Mouse (Mus musculus) erythroblast, adult 5-6 weeks (primary cell): ENCODE measurements around the gene Rcsd1. TPM values are rescaled to one million over a fixed set of nuclear protein-coding genes. Genes with fewer than 3 reads are reported as not detected.
A peak's percentile ranks its signal among the peaks of the same experiment; 100 is the strongest.

Experiments used
- ATAC-seq: replicated peaks from 2 replicates; pipeline ENCODE4 v1.8.0; 2016; ENCODE audit warnings: moderate number of reproducible peaks, mild to moderate bottlenecking, moderate TSS enrichment, inconsistent platforms; ENCODE audit not compliant: poor library complexity, low FRiP score, severe bottlenecking
- total RNA-seq, 2 experiments: library from RNA; stranded (forward) in 1 of 2; stranded (reverse) in 1 of 2; fragments of 150-400 nt in 1 of 2; fragments of 200-764, 138-1000 nt in 1 of 2; gene quantifications; 2 replicates each; pipeline versions ENCODE4 v1.2.3 to v1.2.4; 2015 to 2017; ENCODE audit warnings: low replicate concordance in 2 of 2

Rcsd1 gene
- total RNA-seq, 2 experiments from 2014 or later: 20.0 to 27.2 TPM

GRCm38 (mm10) chr1:165667380-165667779 is 42.2 kb downstream of the Rcsd1 start:
- ATAC-seq: 0 out of 2 replicates have a peak, but pooled peaks have one; percentile 41

- ATAC-seq: no peak
Measured at GRCm38 (mm10) chr1:165666944-165667343, 42.6 kb downstream of the Rcsd1 start.

- no peak for ATAC-seq
Measured at GRCm38 (mm10) chr1:165665758-165666157, 43.8 kb downstream of the Rcsd1 start.

- no peak for ATAC-seq
Measured at GRCm38 (mm10) chr1:165663277-165663676, 46.3 kb downstream of the Rcsd1 start.

GRCm38 (mm10) chr1:165662426-165663192 is 46.9 kb downstream of the Rcsd1 start:
- no peak for ATAC-seq

- no peak for ATAC-seq
Measured at GRCm38 (mm10) chr1:165661725-165662124, 47.8 kb downstream of the Rcsd1 start.

- no peak for ATAC-seq
Measured at GRCm38 (mm10) chr1:165661191-165661590, 48.4 kb downstream of the Rcsd1 start.

GRCm38 (mm10) chr1:165660774-165661173 is 48.8 kb downstream of the Rcsd1 start:
- ATAC-seq: no peak

GRCm38 (mm10) chr1:165658602-165659001 is 51.0 kb downstream of the Rcsd1 start:
- peak; percentile 66; the same call in 1 of the 2 replicates for ATAC-seq

- no peak for ATAC-seq
Measured at GRCm38 (mm10) chr1:165655482-165655881, 54.1 kb downstream of the Rcsd1 start.

- ATAC-seq: no peak
Measured at GRCm38 (mm10) chr1:165655022-165655421, 54.5 kb downstream of the Rcsd1 start.

GRCm38 (mm10) chr1:165653126-165653885 is 56.3 kb downstream of the Rcsd1 start:
- no peak for ATAC-seq

- no peak for ATAC-seq
Measured at GRCm38 (mm10) chr1:165652507-165652906, 57.0 kb downstream of the Rcsd1 start.

GRCm38 (mm10) chr1:165651158-165651557 is 58.4 kb downstream of the Rcsd1 start:
- no peak for ATAC-seq

GRCm38 (mm10) chr1:165645102-165645501 is 64.5 kb downstream of the Rcsd1 start:
- no peak for ATAC-seq

GRCm38 (mm10) chr1:165643735-165644134 is 65.8 kb downstream of the Rcsd1 start:
- no peak for ATAC-seq

GRCm38 (mm10) chr1:165642780-165643311 is 66.7 kb downstream of the Rcsd1 start:
- 0 out of 2 replicates have a peak, but pooled peaks have one; percentile 5 for ATAC-seq

- peak; percentile 70 for ATAC-seq
Measured at GRCm38 (mm10) chr1:165641786-165642771, 67.5 kb downstream of the Rcsd1 start.

GRCm38 (mm10) chr1:165641271-165641771 is 68.2 kb downstream of the Rcsd1 start:
- peak; percentile 77 for ATAC-seq
